Mouse (Mus musculus) MEL (cell line): ENCODE results near the gene St6galnac3.

ENCODE experiments used
- CHD1 ChIP-seq: IDR thresholded peaks from 2 replicates; pipeline ENCODE4 v1.6.1; 2012; ENCODE audit warnings: low read depth, mild to moderate bottlenecking, inconsistent platforms, low read length, improper control_type of control experiment
- CTCF ChIP-seq, 3 experiments: IDR thresholded peaks in 2 of 3; conservative IDR thresholded peaks in 1 of 3; 2 replicates each; pipeline ENCODE4 v1.5.1; 2011 to 2012; ENCODE audit warnings: low read length in 3 of 3, low read depth in 2 of 3, mild to moderate bottlenecking in 2 of 3, improper control_type of control experiment in 1 of 3, inconsistent platforms in 1 of 3, mixed read lengths in 1 of 3, moderate library complexity in 1 of 3; ENCODE audit not compliant: control insufficient read depth in 1 of 3, insufficient read depth in 1 of 3, poor library complexity in 1 of 3, severe bottlenecking in 1 of 3
- EP300 ChIP-seq, 2 experiments: IDR thresholded peaks; 2 replicates each; pipeline ENCODE4 v1.6.1; 2011; ENCODE audit warnings: improper control_type of control experiment in 2 of 2, low read length in 2 of 2, low read depth in 1 of 2, mild to moderate bottlenecking in 1 of 2
- GATA1 ChIP-seq: IDR thresholded peaks from 2 replicates; pipeline ENCODE4 v1.6.1; 2011; ENCODE audit warnings: low read depth, low read length, improper control_type of control experiment
- NRF1 ChIP-seq: IDR thresholded peaks from 2 replicates; pipeline ENCODE4 v1.6.1; 2014; ENCODE audit warnings: low read depth, mild to moderate bottlenecking, inconsistent platforms, low read length, improper control_type of control experiment, moderate library complexity; ENCODE audit not compliant: poor library complexity, insufficient read depth, severe bottlenecking
- POLR2A ChIP-seq, 2 experiments: IDR thresholded peaks; 2 replicates each; pipeline ENCODE4 v1.6.1; 2011 to 2012; ENCODE audit warnings: low read length in 2 of 2, mild to moderate bottlenecking in 2 of 2, control low read depth in 1 of 2, improper control_type of control experiment in 1 of 2, low read depth in 1 of 2, moderate library complexity in 1 of 2; ENCODE audit not compliant: control insufficient read depth in 1 of 2, insufficient read depth in 1 of 2, poor library complexity in 1 of 2
- RAD21 ChIP-seq: IDR thresholded peaks from 2 replicates; pipeline ENCODE4 v1.6.1; 2011; ENCODE audit warnings: mild to moderate bottlenecking, low read depth, low read length, improper control_type of control experiment
- SIN3A ChIP-seq: IDR thresholded peaks from 2 replicates; pipeline ENCODE4 v1.6.1; 2012; ENCODE audit warnings: low read length, improper control_type of control experiment, inconsistent platforms
- TAL1 ChIP-seq: IDR thresholded peaks from 2 replicates; pipeline ENCODE4 v1.6.1; 2012; ENCODE audit warnings: mild to moderate bottlenecking, inconsistent platforms, low read length, moderate library complexity, mixed read lengths
- TCF12 ChIP-seq: IDR thresholded peaks from 2 replicates; pipeline ENCODE4 v1.6.1; 2014; ENCODE audit warnings: low read depth, mild to moderate bottlenecking, inconsistent platforms, low read length, improper control_type of control experiment, moderate library complexity
- ZKSCAN1 ChIP-seq: IDR thresholded peaks from 2 replicates; pipeline ENCODE4 v1.6.1; 2012; ENCODE audit warnings: low read depth, mild to moderate bottlenecking, inconsistent platforms, low read length, improper control_type of control experiment, moderate library complexity
- ZMIZ1 ChIP-seq: IDR thresholded peaks from 2 replicates; pipeline ENCODE4 v1.6.1; 2012; ENCODE audit warnings: low read depth, mild to moderate bottlenecking, inconsistent platforms, low read length, improper control_type of control experiment, moderate library complexity
- ZNF384 ChIP-seq: IDR thresholded peaks from 2 replicates; pipeline ENCODE4 v1.6.1; 2012; ENCODE audit warnings: low read depth, mild to moderate bottlenecking, inconsistent platforms, low read length, improper control_type of control experiment

DNA sequence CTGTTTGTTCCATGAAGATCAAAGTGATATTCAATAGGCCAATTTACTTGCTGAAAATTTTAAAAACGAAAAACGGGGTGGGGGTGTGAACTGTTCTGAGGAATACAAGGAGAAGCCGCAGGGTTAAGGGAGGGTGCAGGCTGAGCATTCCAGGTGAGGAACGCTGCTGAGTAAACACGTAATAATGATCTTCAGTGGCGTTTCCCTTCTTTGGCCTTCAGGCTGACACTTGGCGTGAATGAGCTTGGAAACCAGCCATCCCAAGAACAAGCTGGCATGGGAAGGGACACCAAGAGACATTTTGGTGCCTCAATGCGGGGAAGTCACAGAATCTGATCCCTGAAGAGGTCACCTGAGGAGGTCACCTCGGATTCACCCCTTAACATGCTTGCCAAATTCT, 411.8 kb downstream of the St6galnac3 start:
- TF ChIP-seq EP300 (IDR thresholded peaks at IDR 0.05; ENCODE audit: low read depth in 1 of 2, low read length in 2 of 2), result no peak
- no peak for TF ChIP-seq ZNF384
- no peak for TF ChIP-seq CTCF (IDR thresholded peaks at IDR 0.05 in 2 of 3, conservative IDR thresholded peaks at IDR 0.05 in 1 of 3; ENCODE audit: control insufficient read depth in 1 of 3, insufficient read depth in 1 of 3, low read depth in 2 of 3, low read length in 3 of 3, poor library complexity in 1 of 3, severe bottlenecking in 1 of 3)
- no peak for TF ChIP-seq CHD1
- no peak for TF ChIP-seq TCF12
- no peak for TF ChIP-seq POLR2A (IDR thresholded peaks at IDR 0.05; ENCODE audit: control insufficient read depth in 1 of 2, insufficient read depth in 1 of 2, low read depth in 1 of 2, low read length in 2 of 2, poor library complexity in 1 of 2)
- TF ChIP-seq TAL1, result no peak
- no peak for TF ChIP-seq NRF1
- no peak for TF ChIP-seq SIN3A
- no peak for TF ChIP-seq GATA1
- TF ChIP-seq ZKSCAN1, result no peak
- TF ChIP-seq RAD21, result no peak
- TF ChIP-seq ZMIZ1, result no peak
